Mouse (Mus musculus) MEL (cell line): ENCODE data around the gene Cfap161. TPM values are rescaled to one million over a fixed set of nuclear protein-coding genes. Genes with fewer than 3 reads are reported as not detected.

Source experiments
- DNase-seq: peaks from one replicate; pipeline ENCODE4 v3.0.0; 2011; ENCODE audit warnings: low read depth, low spot score
- H3K27ac ChIP-seq: 2 replicates; pipeline ENCODE4 v1.5.1; 2012; ENCODE audit warnings: low read depth, mild to moderate bottlenecking, control low read depth, low read length, moderate library complexity; ENCODE audit not compliant: control insufficient read depth
- H3K27me3 ChIP-seq, 2 experiments: fragments of 150-350 bp in 1 of 2; sonication (generic) in 1 of 2; 2 replicates each; pipeline ENCODE4 v1.6.1; 2012; ENCODE audit warnings: low read length in 2 of 2, mild to moderate bottlenecking in 2 of 2, improper control_type of control experiment in 1 of 2, moderate library complexity in 1 of 2; ENCODE audit not compliant: insufficient read depth in 2 of 2, control insufficient read depth in 1 of 2
- H3K36me3 ChIP-seq, 2 experiments: 2 replicates each; pipeline ENCODE4 v1.6.1; 2012 to 2014; ENCODE audit warnings: low read length in 2 of 2, improper control_type of control experiment in 1 of 2, inconsistent platforms in 1 of 2, mild to moderate bottlenecking in 1 of 2; ENCODE audit not compliant: insufficient read depth in 2 of 2, control insufficient read depth in 1 of 2
- H3K4me1 ChIP-seq, 2 experiments: fragments of 150-350 bp in 1 of 2; sonication (generic) in 1 of 2; 2 replicates each; pipeline ENCODE4 v1.6.1; 2012; ENCODE audit warnings: low read length in 2 of 2, improper control_type of control experiment in 1 of 2, mild to moderate bottlenecking in 1 of 2; ENCODE audit not compliant: insufficient read depth in 2 of 2, control insufficient read depth in 1 of 2
- H3K4me3 ChIP-seq, 2 experiments: fragments of 150-350 bp in 1 of 2; sonication (generic) in 1 of 2; 2 replicates each; pipeline ENCODE4 v1.5.1; 2012; ENCODE audit warnings: low read depth in 2 of 2, low read length in 2 of 2, mild to moderate bottlenecking in 2 of 2, moderate library complexity in 2 of 2, control low read depth in 1 of 2, improper control_type of control experiment in 1 of 2; ENCODE audit not compliant: control insufficient read depth in 1 of 2, insufficient read depth in 1 of 2
- H3K79me2 ChIP-seq: 2 replicates; pipeline ENCODE4 v1.6.1; 2012; ENCODE audit warnings: mild to moderate bottlenecking, low read length, moderate library complexity; ENCODE audit not compliant: control insufficient read depth, poor library complexity, insufficient read depth
- H3K9ac ChIP-seq: 2 replicates; pipeline ENCODE4 v1.6.1; 2012; ENCODE audit warnings: low read depth, mild to moderate bottlenecking, control low read depth, low read length, moderate library complexity; ENCODE audit not compliant: control insufficient read depth, poor library complexity, severe bottlenecking
- H3K9me3 ChIP-seq: fragments of 150-350 bp; sonication (generic); replicated peaks from 2 replicates; pipeline ENCODE4 v1.6.1; 2012; ENCODE audit warnings: mild to moderate bottlenecking, low read length, improper control_type of control experiment, moderate library complexity; ENCODE audit not compliant: insufficient read depth
- BHLHE40 ChIP-seq: IDR thresholded peaks from 2 replicates; pipeline ENCODE4 v1.6.1; 2012; ENCODE audit warnings: low read depth, mild to moderate bottlenecking, inconsistent platforms, low read length, improper control_type of control experiment, borderline replicate concordance
- CHD1 ChIP-seq: IDR thresholded peaks from 2 replicates; pipeline ENCODE4 v1.6.1; 2012; ENCODE audit warnings: low read depth, mild to moderate bottlenecking, inconsistent platforms, low read length, improper control_type of control experiment
- E2F4 ChIP-seq: IDR thresholded peaks from 2 replicates; pipeline ENCODE4 v1.6.1; 2011; ENCODE audit warnings: low read depth, low read length, improper control_type of control experiment, borderline replicate concordance
- ELF1 ChIP-seq: IDR thresholded peaks from 2 replicates; pipeline ENCODE4 v1.6.1; 2014; ENCODE audit warnings: low read depth, mild to moderate bottlenecking, inconsistent platforms, low read length, improper control_type of control experiment, moderate library complexity
- EP300 ChIP-seq, 2 experiments: IDR thresholded peaks; 2 replicates each; pipeline ENCODE4 v1.6.1; 2011; ENCODE audit warnings: improper control_type of control experiment in 2 of 2, low read length in 2 of 2, low read depth in 1 of 2, mild to moderate bottlenecking in 1 of 2
- ETS1 ChIP-seq: IDR thresholded peaks from 2 replicates; pipeline ENCODE4 v1.6.1; 2012; ENCODE audit warnings: low read depth, mild to moderate bottlenecking, inconsistent platforms, low read length, improper control_type of control experiment, moderate library complexity
- GATA1 ChIP-seq: IDR thresholded peaks from 2 replicates; pipeline ENCODE4 v1.6.1; 2011; ENCODE audit warnings: low read depth, low read length, improper control_type of control experiment
- HCFC1 ChIP-seq: IDR thresholded peaks from 2 replicates; pipeline ENCODE4 v1.6.1; 2012; ENCODE audit warnings: low read depth, mild to moderate bottlenecking, inconsistent platforms, low read length, improper control_type of control experiment, moderate library complexity
- MAX ChIP-seq: IDR thresholded peaks from 2 replicates; pipeline ENCODE4 v1.6.1; 2011; ENCODE audit warnings: low read length, improper control_type of control experiment
- MEF2A ChIP-seq: IDR thresholded peaks from 2 replicates; pipeline ENCODE4 v1.6.1; 2014; ENCODE audit warnings: low read depth, mild to moderate bottlenecking, inconsistent platforms, low read length, improper control_type of control experiment; ENCODE audit not compliant: poor library complexity, insufficient replicate concordance, severe bottlenecking; ENCODE audit errors: extremely low read depth
- MYC ChIP-seq: IDR thresholded peaks from 2 replicates; pipeline ENCODE4 v1.6.1; 2011; ENCODE audit warnings: low read depth, mild to moderate bottlenecking, low read length, improper control_type of control experiment, moderate library complexity
- POLR2AphosphoS2 ChIP-seq: IDR thresholded peaks from 2 replicates; pipeline ENCODE4 v1.6.1; 2011; ENCODE audit warnings: low read length, improper control_type of control experiment
- POLR2AphosphoS5 ChIP-seq: IDR thresholded peaks from 2 replicates; pipeline ENCODE4 v1.6.1; 2012; ENCODE audit warnings: low read depth, borderline replicate concordance, mild to moderate bottlenecking, inconsistent platforms, low read length, moderate library complexity, mixed read lengths
- SIN3A ChIP-seq: IDR thresholded peaks from 2 replicates; pipeline ENCODE4 v1.6.1; 2012; ENCODE audit warnings: low read length, improper control_type of control experiment, inconsistent platforms
- TAL1 ChIP-seq: IDR thresholded peaks from 2 replicates; pipeline ENCODE4 v1.6.1; 2012; ENCODE audit warnings: mild to moderate bottlenecking, inconsistent platforms, low read length, moderate library complexity, mixed read lengths
- USF1 ChIP-seq: IDR thresholded peaks from 2 replicates; pipeline ENCODE4 v1.6.1; 2014; ENCODE audit warnings: low read depth, mild to moderate bottlenecking, inconsistent platforms, low read length, improper control_type of control experiment, moderate library complexity
- USF2 ChIP-seq, 2 experiments: IDR thresholded peaks; 2 replicates each; pipeline ENCODE4 v1.6.1; 2011 to 2012; ENCODE audit warnings: improper control_type of control experiment in 2 of 2, low read length in 2 of 2, borderline replicate concordance in 1 of 2, inconsistent platforms in 1 of 2, low read depth in 1 of 2, mild to moderate bottlenecking in 1 of 2; ENCODE audit not compliant: insufficient read depth in 1 of 2
- ZMIZ1 ChIP-seq: IDR thresholded peaks from 2 replicates; pipeline ENCODE4 v1.6.1; 2012; ENCODE audit warnings: low read depth, mild to moderate bottlenecking, inconsistent platforms, low read length, improper control_type of control experiment, moderate library complexity
- ZNF384 ChIP-seq: IDR thresholded peaks from 2 replicates; pipeline ENCODE4 v1.6.1; 2012; ENCODE audit warnings: low read depth, mild to moderate bottlenecking, inconsistent platforms, low read length, improper control_type of control experiment
- polyA plus RNA-seq, 2 experiments: library from polyadenylated mRNA; stranded (reverse) in 1 of 2; unstranded in 1 of 2; fragments of >175 nt in 1 of 2; fragments of >200 nt in 1 of 2; gene quantifications; 2 replicates each; pipeline versions ENCODE4 v1.2.1 to v1.2.4; 2012; ENCODE audit warnings: low replicate concordance in 2 of 2, low read depth in 1 of 2; ENCODE audit not compliant: insufficient read length in 2 of 2, insufficient read depth in 1 of 2, missing spikeins in 1 of 2
- total RNA-seq: library from RNA; depleted of rRNA; stranded (reverse); fragments of 300-350 nt; gene quantifications from 2 replicates; pipeline ENCODE4 v1.2.3, GENCODE M21; 2012

Gene Cfap161
- total and polyA plus RNA-seq, 3 experiments: not detected

GRCm38 (mm10) chr7:83780026-83780425 lies 14.7 kb downstream of the Cfap161 start (continued):
- TF ChIP-seq USF2 (IDR thresholded peaks at IDR 0.05; ENCODE audit: borderline replicate concordance in 1 of 2, insufficient read depth in 1 of 2, low read depth in 1 of 2, low read length in 2 of 2): no peak

GRCm38 (mm10) chr7:83779028-83779427 lies 15.7 kb downstream of the Cfap161 start:
- Histone ChIP-seq H3K9ac (no peak overlapping the region), H3K4me1 (no peaks in the 10 kb centered on the region), H3K27ac (no peak overlapping the region), H3K36me3 (no peaks in the 10 kb centered on the region), H3K4me3 (no peak overlapping the region), H3K79me2 (no peaks in the 10 kb centered on the region), H3K9me3 (no peaks in the 10 kb centered on the region), H3K27me3 (no peaks in the 10 kb centered on the region; a peak in 1 of 4 replicates)
- DNase-seq: no peak
- no peak for TF ChIP-seq ZMIZ1
- no peak for TF ChIP-seq BHLHE40
- TF ChIP-seq GATA1: no peak
- TF ChIP-seq EP300 (IDR thresholded peaks at IDR 0.05; ENCODE audit: low read depth in 1 of 2, low read length in 2 of 2): no peak
- no peak for TF ChIP-seq USF1
- TF ChIP-seq ETS1: no peak
- no peak for TF ChIP-seq MEF2A
- TF ChIP-seq TAL1: no peak
- no peak for TF ChIP-seq CHD1
- TF ChIP-seq E2F4: no peak
- TF ChIP-seq MYC: no peak
- no peak for TF ChIP-seq POLR2AphosphoS2
- TF ChIP-seq SIN3A: no peak
- no peak for TF ChIP-seq ZNF384
- no peak for TF ChIP-seq MAX
- TF ChIP-seq HCFC1: no peak

- H3K27ac ChIP-seq: no peak overlapping the region
- H3K36me3 ChIP-seq: no peaks in the 10 kb centered on the region
- no peaks in the 10 kb centered on the region; a peak in 1 of 4 replicates for H3K27me3 ChIP-seq
- no peak for DNase-seq
- no peaks in the 10 kb centered on the region for H3K4me1 ChIP-seq
- TF ChIP-seq POLR2AphosphoS2 (no peak), USF2 (IDR thresholded peaks at IDR 0.05; ENCODE audit: borderline replicate concordance in 1 of 2, insufficient read depth in 1 of 2, low read depth in 1 of 2, low read length in 2 of 2) (no peak), MAX (no peak), POLR2AphosphoS5 (no peak), CHD1 (no peak), ELF1 (no peak), SIN3A (no peak)
- H3K9me3 ChIP-seq: no peaks in the 10 kb centered on the region
- no peak overlapping the region for H3K9ac ChIP-seq
- H3K79me2 ChIP-seq: no peaks in the 10 kb centered on the region
- H3K4me3 ChIP-seq: no peak overlapping the region
Observed at GRCm38 (mm10) chr7:83778516-83778915, 16.2 kb downstream of the Cfap161 start.
